Mouse (Mus musculus) cerebellum, postnatal 36 days (tissue): ENCODE results near the gene Hebp2.
A peak's percentile ranks its signal among the peaks of the same experiment; 100 is the strongest.
"Not testable (repeated sequence)": the region's sequence is repeated elsewhere in the genome, so short reads cannot be mapped to it uniquely, and the experiment has no call there.

Experiments used
- DNase-seq, 2 experiments: peaks; one replicate each; pipeline ENCODE4 v3.0.0; 2021 to 2022; ENCODE audit warnings: mixed read lengths in 2 of 2

Gene Hebp2

GRCm38 (mm10) chr10:18545813-18546235 lies at the start of gene Hebp2:
TSS of gene Hebp2 (minus strand) at chr10:18546076.
- DNase-seq, result peak; percentile 68 to 76

- DNase-seq, result no peak
These were observed 43.6 kb upstream of the Hebp2 start for GRCm38 (mm10) chr10:18589455-18589854.

GRCm38 (mm10) chr10:18584188-18584587 lies 38.3 kb upstream of the Hebp2 start:
- DNase-seq, result no peak

GRCm38 (mm10) chr10:18572581-18572980 lies 26.7 kb upstream of the Hebp2 start:
- DNase-seq, result no peak

GRCm38 (mm10) chr10:18562940-18563339 lies 17.1 kb upstream of the Hebp2 start:
- DNase-seq, result peak; percentile 72 to 76

- no peak for DNase-seq
These were observed 15.6 kb upstream of the Hebp2 start for GRCm38 (mm10) chr10:18561445-18561844.

GRCm38 (mm10) chr10:18559076-18559475 lies 13.2 kb upstream of the Hebp2 start:
- DNase-seq, result not testable (repeated sequence)

- DNase-seq, result peak in 1 of 2 experiments; percentile 23
These were observed 3.7 kb upstream of the Hebp2 start for GRCm38 (mm10) chr10:18549321-18550216.

- DNase-seq, result no peak
These were observed 1.5 kb upstream of the Hebp2 start for GRCm38 (mm10) chr10:18547381-18547780.

- no peak for DNase-seq
These were observed 567 bp downstream of the Hebp2 start for GRCm38 (mm10) chr10:18545309-18545708.

GRCm38 (mm10) chr10:18536889-18537288 lies 9.0 kb downstream of the Hebp2 start:
- no peak for DNase-seq

GRCm38 (mm10) chr10:18532293-18532692 lies 13.6 kb downstream of the Hebp2 start:
- DNase-seq, result no peak

GRCm38 (mm10) chr10:18530161-18530560 lies 15.7 kb downstream of the Hebp2 start:
- no peak for DNase-seq

GRCm38 (mm10) chr10:18529177-18529576 lies 16.7 kb downstream of the Hebp2 start:
- no peak for DNase-seq

- peak in 1 of 2 experiments; percentile 58 for DNase-seq
These were observed 17.4 kb downstream of the Hebp2 start for GRCm38 (mm10) chr10:18528475-18528874.

GRCm38 (mm10) chr10:18527766-18528165 lies 18.1 kb downstream of the Hebp2 start:
- DNase-seq, result peak; percentile 31 to 48

- DNase-seq, result peak; percentile 14 to 42
These were observed 18.8 kb downstream of the Hebp2 start for GRCm38 (mm10) chr10:18526851-18527675.

GRCm38 (mm10) chr10:18526184-18526850 lies 19.6 kb downstream of the Hebp2 start:
- DNase-seq, result peak; percentile 71 to 78

GRCm38 (mm10) chr10:18525726-18526125 lies 20.1 kb downstream of the Hebp2 start:
- DNase-seq, result peak; percentile 24 to 33

- DNase-seq, result peak in 1 of 2 experiments; percentile 29
These were observed 20.6 kb downstream of the Hebp2 start for GRCm38 (mm10) chr10:18525311-18525710.

GRCm38 (mm10) chr10:18522556-18522955 lies 23.3 kb downstream of the Hebp2 start:
- DNase-seq, result no peak

GRCm38 (mm10) chr10:18511496-18511895 lies 34.4 kb downstream of the Hebp2 start:
- no peak for DNase-seq

- DNase-seq, result no peak
These were observed 35.2 kb downstream of the Hebp2 start for GRCm38 (mm10) chr10:18510663-18511062.
